Mouse (Mus musculus) lung, embryonic 15.5 days (tissue): ENCODE measurements around the gene Tmx4. TPM values are rescaled to one million over a fixed set of nuclear protein-coding genes. Genes with fewer than 3 reads are reported as not detected.

Source experiments
- ATAC-seq: fragments of 200-750 bp; cut with Nextera tagmentation; 2 replicates; pipeline ENCODE4 v1.8.0; 2017; ENCODE audit warnings: moderate number of reproducible peaks, borderline replicate concordance; ENCODE audit not compliant: low FRiP score, low TSS enrichment; ENCODE audit errors: extremely low read depth
- H3K27ac ChIP-seq: fragments of 300-500 bp; sonication (generic); 2 replicates; pipeline ENCODE4 v1.5.1; 2015; ENCODE audit warnings: moderate library complexity, mild to moderate bottlenecking, inconsistent platforms
- H3K27me3 ChIP-seq: fragments of 300-500 bp; sonication (generic); 2 replicates; pipeline ENCODE4 v1.6.1; 2015; ENCODE audit warnings: inconsistent platforms
- H3K36me3 ChIP-seq: fragments of 300-500 bp; sonication (generic); 2 replicates; pipeline ENCODE4 v1.6.1; 2015; ENCODE audit warnings: inconsistent platforms
- H3K4me1 ChIP-seq: fragments of 300-500 bp; sonication (generic); 2 replicates; pipeline ENCODE4 v1.6.1; 2015; ENCODE audit warnings: inconsistent platforms
- H3K4me2 ChIP-seq: fragments of 300-500 bp; sonication (generic); 2 replicates; pipeline ENCODE4 v1.6.1; 2015; ENCODE audit warnings: inconsistent platforms, mild to moderate bottlenecking, moderate library complexity
- H3K4me3 ChIP-seq: fragments of 300-500 bp; sonication (generic); 2 replicates; pipeline ENCODE4 v1.5.1; 2015; ENCODE audit warnings: mild to moderate bottlenecking, inconsistent platforms
- H3K9ac ChIP-seq: fragments of 300-500 bp; sonication (generic); 2 replicates; pipeline ENCODE4 v1.6.1; 2015; ENCODE audit warnings: inconsistent platforms
- H3K9me3 ChIP-seq: fragments of 300-500 bp; sonication (generic); 2 replicates; pipeline ENCODE4 v1.6.1; 2016; ENCODE audit warnings: inconsistent platforms
- WGBS: fragments of 180-500 bp; shearing (Covaris S2); methylation state at CpG from one replicate; pipeline ENCODE4 v1.1.7; 2015; 5-methylcytosine and 5-hydroxymethylcytosine counted together
- polyA plus RNA-seq: library from polyadenylated mRNA; unstranded; fragments of >200 nt; fragmentation: Nextera tagmentation; extraction: Ambion mirVana; gene quantifications from 2 replicates; pipeline ENCODE4 v1.2.1, GENCODE M21; 2015

Tmx4 gene
- polyA plus RNA-seq, 1 experiment from 2014 or later, result 21.1 TPM

DNA sequence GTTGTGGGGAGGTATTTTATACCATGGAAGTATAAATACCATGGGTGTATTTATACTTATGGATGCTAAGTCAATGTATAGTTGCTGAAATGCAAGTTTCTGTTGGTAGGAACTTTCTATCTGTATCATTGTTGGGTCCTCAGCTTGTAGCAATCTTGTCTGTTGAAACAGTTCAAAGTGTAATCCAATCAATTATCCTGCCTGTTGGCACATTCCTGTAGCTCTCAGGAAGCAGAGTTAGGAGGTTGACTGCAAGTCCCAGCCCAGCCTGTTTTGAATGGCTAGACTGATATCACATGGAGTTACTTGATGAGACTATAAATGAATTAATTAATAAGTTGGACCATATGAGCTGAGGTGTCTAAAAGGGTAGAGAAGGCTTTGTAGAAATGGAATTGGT, 91.6 kb downstream of the Tmx4 start:
- Histone ChIP-seq H3K27me3 (no peaks in the 10 kb centered on the region), H3K9ac (no peak overlapping the region), H3K36me3 (no peaks in the 10 kb centered on the region), H3K4me1 (no peaks in the 10 kb centered on the region), H3K27ac (no peak overlapping the region), H3K9me3 (no peaks in the 10 kb centered on the region), H3K4me2 (no peak overlapping the region), H3K4me3 (no peak overlapping the region)
- ATAC-seq, result no peak

DNA sequence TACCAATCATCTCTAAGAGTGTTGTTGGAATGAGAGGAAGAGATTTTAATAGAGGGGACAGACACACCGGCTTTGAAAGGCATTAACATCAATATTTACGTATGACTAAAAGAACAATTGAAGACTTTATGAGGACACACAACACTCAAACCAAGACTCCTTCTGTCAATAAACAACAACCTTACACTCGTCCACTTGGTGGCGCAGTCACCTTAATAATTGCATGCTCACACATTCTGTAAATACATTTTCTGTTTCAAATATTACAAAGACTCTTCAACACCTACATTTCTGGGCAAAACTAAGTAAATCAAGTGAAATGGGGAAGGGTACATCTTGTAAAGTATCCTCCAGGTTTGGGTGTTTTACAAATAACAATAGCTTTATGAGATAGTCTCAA, 94.2 kb downstream of the Tmx4 start:
- Histone ChIP-seq H3K36me3 (no peaks in the 10 kb centered on the region), H3K4me3 (no peak overlapping the region), H3K9me3 (no peaks in the 10 kb centered on the region), H3K9ac (no peak overlapping the region), H3K27ac (no peak overlapping the region), H3K27me3 (no peaks in the 10 kb centered on the region), H3K4me1 (no peaks in the 10 kb centered on the region), H3K4me2 (no peak overlapping the region)
- no peak for ATAC-seq
- 10% methylated on average over 4 of the region's 4 CpGs for WGBS

DNA sequence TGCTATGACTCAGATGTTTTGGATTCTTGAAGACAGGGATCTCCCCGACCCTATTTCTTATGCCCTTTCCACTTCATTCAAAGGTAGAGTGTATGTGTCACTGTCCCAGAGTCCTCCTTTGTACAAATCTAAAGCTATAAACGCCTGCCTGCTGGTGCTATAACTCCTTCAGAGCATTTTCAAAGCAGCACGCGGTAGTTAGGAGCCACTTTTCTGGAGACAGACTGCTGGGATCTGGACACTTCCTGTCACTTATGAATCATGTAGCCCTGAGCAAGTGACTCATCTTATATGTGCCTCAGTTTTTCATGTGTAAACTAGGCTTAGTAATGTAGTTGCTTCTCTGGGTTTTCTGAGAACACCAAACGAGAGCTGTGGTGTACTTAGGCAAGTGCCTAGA, 98.8 kb downstream of the Tmx4 start:
- Histone ChIP-seq H3K4me3 (no peak overlapping the region), H3K27me3 (no peaks in the 10 kb centered on the region), H3K9me3 (no peaks in the 10 kb centered on the region), H3K27ac (no peak overlapping the region), H3K36me3 (no peaks in the 10 kb centered on the region), H3K9ac (no peak overlapping the region), H3K4me2 (no peak overlapping the region), H3K4me1 (no peaks in the 10 kb centered on the region)
- no peak for ATAC-seq
- 57% methylated on average over 5 of the region's 5 CpGs for WGBS

GRCm38 (mm10) chr2:134544321-134545065, 99.5 kb downstream of the Tmx4 start:
- ATAC-seq, result no peak
- Histone ChIP-seq H3K4me3 (no peak overlapping the region), H3K27ac (no peak overlapping the region), H3K4me1 (no peaks in the 10 kb centered on the region), H3K9me3 (no peaks in the 10 kb centered on the region), H3K27me3 (no peaks in the 10 kb centered on the region), H3K36me3 (no peaks in the 10 kb centered on the region), H3K9ac (no peak overlapping the region), H3K4me2 (no peak overlapping the region)
- WGBS, result 71% methylated on average over 8 of the region's 8 CpGs

Other genes starting within 250 kb of the Tmx4 start
- gene Hao1, start 89.8 kb downstream of the Tmx4 start, polyA plus RNA-seq, result not detected in 2 replicates
- gene Plcb1, start 141.9 kb upstream of the Tmx4 start, polyA plus RNA-seq, result 14.5 and 16.2 TPM in 2 replicates